Mouse (Mus musculus) left cerebral cortex, adult 11 months (tissue): ENCODE results near the gene Jagn1.

Source experiments
- DNase-seq: peaks from one replicate; pipeline ENCODE4 v3.0.0; 2022; ENCODE audit warnings: low spot score

Gene Jagn1

DNA sequence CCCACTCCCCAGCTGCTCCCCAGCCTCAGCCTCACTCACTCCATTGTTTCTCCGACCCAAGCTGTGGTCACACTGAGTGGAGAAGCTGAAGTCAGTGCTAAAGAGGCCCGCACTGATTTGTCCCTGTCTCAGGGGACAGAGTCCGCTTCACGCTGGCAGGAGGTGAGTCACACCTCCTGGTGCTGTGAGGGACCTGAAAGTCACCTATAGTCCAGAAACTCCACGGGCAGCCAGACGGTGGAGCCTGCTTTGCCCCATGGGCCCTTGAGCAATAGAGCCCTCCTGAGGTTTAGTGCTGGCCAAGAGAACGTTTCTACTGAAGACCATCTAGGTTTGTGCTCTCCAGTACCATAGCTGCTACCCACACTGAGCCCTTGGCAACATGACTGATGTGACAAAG lies 7.7 kb upstream of the Jagn1 start:
- DNase-seq = no peak

DNA sequence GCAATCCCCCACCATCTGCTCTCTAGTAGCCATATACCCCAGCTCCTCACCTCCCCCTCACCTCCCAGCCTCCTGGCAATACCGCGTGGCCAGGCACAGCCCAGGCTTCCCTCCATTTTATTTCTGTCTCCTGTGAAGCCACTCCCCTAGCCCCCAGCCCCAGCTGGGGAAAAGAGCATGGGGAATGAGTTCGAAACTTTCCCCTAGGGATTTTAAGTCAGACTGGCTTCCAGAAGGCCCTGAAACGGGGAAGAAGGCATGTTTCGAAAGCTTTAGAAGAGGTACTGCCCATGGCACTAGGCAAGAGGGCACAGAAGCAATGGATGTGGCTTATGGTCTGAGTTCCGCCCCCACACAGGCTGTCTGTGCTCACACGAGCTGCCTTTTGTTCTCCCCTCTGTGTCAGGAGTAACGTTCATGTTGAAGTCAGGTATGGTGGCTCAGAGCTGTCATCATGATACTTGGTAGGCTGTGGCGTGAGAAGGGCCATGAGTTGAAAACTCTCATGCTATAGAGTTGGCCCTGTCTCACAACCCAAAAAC lies 6.6 kb upstream of the Jagn1 start, which contains the start of gene Cidec:
Gene Cidec (minus strand): TSS at position 97 of the 542 bp plus-strand sequence.
- DNase-seq = no peak

DNA sequence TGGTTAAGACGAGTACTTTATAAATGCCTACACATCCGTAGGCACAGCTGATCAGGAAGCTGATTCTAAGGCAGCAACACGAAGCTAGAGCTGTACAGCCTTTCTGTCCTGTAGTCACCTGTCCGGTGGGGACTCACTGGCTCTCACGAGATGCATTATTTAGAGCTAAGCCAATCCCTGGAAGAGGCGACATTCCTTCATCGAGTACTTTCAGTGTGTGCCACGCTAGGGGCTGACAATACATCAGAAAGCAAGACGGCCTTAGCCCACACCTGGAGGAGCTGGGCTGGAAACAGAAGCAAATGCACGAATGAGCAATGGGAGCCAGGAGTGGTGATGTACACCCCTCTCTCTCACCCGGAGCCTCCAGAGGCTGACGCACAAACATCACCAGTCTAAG lies 5.2 kb upstream of the Jagn1 start:
- DNase-seq = no peak

DNA sequence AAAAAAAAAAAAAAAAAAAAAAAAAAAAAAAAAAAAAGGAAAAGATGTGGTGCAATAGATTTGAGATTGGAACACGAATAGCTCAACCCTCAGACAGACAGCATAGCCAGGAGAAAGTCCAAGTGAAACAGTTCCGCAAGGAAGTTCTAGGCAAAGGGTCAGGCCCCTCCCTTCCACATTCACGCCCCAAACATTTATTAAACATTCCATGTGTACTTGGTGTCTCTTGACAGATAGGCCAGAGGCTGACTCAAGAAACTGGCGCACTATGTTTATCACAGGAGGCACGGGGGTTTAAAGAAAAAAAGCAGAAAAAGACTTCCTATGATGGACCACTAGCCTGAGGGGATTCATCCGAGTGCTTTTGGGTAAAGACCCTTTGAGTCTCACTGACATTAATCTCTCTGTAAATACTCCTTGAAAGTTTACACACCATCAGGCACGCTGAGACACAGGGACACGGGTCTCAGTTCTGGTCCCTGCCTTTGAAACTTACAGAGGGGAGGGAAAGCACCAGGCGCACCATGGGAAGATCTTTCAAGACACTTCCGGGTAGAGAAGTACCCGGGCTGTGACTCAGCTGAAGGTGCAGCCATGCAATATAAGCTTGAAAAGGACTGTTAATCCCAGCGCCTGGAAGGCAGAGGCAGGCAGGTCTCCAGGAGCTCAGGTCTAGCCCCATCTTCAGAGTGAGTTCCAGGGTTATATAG lies 3.5 kb upstream of the Jagn1 start:
- no peak for DNase-seq

DNA sequence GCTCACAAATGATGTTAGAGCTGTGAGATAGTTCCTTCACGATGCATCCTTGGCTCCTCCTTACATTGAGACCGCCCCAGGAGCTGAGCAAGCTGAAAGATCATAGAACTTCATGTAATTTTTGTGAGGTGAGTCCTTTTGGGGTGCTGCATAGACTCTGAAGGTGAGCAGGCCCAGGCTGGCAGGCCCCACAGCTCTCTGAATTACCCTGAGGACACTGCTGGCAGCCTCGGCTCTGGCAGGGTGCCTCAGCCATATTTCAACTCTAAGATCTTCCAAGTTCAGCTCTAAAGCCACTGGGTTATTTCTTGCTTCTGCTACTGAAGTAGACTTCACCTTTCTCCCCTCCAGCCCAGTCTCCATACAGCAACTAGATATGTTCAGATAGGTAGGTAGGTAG lies 1.7 kb upstream of the Jagn1 start:
- no peak for DNase-seq

DNA sequence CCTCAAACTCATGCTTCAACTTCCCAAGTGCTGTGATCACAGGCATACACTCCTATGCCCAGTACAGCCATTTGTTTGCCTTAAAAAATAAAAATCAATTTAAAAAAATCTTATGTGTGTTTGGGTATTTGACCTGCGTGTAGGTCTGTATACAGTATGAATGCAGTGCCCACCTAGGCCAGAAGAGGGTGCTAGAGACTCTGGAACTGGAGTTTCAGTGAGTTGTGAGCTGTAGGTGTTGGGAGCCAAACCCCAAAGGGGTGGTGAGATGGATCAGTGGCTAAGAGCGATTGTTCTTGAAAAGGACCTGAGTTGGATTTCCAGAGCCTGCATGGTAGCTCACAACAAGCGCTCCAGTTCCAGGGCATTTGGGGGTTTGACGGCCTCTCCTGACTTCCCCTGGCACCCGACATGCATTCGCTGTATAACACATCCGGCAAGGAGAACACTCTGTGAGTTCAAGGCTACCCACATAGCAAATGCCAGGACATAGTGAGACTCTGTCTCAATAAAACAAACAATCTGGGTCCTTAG lies 1.2 kb upstream of the Jagn1 start:
- DNase-seq = no peak

DNA sequence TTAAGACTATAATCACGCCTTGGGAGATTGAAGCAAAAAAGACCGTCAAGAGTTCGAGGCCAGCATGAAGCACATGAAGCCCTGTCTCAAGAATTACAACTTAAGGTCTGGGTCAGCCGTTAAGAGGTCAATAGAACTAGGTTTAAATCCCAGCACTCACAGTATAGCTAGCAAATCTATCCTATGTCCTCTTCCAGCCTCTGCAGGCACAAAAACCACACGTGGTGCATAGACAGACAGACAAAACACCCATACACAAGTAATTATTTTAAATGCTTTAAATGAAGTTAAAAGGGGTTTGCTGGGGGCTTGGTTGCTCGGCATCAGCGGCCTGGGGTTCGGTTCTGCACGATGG lies 305 bp upstream of the Jagn1 start:
- DNase-seq = no peak

DNA sequence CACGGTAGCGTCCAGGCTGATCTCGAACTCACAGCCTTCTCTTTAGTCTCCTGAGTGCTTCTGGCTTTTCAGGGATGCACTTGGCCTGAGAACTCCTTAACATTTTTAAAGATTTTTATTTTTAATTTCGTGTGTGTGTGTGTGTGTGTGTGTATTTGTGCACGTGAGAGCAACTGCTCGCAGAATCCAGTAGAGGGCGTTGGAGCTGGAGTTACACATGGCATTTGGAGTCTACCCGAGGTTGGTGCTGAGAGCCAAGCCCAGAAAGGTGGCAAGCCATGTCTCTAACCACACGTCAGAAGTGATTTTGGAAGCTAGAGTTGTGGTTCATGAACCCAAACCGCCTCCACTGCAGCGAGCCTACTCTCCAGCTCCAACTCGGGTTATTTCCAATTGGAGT lies 722 bp downstream of the Jagn1 start:
- DNase-seq = no peak

DNA sequence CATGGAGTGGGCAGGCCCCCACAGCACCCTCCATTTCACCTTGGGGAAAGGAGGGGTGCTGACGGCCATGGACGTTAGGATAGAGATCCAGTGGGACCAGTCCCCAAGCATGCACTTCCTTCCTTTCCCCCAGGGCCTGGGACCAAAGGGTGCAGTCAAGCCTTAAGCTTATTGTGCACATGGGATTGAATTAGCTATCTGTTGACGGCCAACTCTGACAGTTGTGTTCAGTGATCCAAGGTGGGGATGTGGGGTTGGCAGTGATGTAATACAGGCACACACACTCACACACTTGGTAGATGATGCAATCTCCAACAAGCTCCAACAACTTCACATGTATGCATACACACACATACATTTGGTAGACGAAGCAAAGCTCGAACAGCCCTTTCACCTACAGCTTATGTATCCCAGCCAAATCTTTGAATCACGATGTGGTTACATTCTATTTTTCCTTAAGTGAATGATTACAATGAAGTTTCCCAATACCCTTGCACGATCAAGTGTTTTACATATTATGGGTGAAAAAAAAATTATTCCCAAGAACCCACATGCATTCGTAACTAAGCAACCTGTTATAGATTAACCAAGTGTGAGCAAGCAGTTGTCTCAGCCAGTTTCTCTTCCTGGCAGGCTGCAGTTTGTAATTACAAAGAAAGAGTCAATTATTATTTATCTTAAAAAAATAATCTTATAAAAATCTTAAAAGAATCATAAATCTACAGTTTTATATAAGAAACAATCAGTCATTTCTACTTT lies 2.0 kb downstream of the Jagn1 start:
- no peak for DNase-seq

DNA sequence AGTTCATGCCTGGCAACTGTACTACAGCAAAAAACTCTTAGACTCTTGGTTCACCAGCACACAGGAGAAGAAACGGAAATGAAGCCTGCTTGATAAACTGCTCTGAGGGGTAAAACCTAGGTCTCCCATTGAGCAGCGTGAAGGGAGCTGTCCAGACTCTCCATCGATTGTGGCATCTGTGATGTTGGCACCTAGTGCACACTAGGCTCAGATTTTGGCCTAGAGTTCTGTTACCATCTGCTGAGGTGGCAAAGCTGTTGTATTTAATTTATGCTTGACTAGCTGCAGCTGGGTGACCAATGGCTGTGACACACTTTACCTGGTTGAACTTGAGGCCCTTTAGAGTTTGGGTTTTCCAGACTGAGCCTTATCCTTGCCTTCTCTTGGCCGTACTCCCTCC lies 5.3 kb downstream of the Jagn1 start:
- no peak for DNase-seq

DNA sequence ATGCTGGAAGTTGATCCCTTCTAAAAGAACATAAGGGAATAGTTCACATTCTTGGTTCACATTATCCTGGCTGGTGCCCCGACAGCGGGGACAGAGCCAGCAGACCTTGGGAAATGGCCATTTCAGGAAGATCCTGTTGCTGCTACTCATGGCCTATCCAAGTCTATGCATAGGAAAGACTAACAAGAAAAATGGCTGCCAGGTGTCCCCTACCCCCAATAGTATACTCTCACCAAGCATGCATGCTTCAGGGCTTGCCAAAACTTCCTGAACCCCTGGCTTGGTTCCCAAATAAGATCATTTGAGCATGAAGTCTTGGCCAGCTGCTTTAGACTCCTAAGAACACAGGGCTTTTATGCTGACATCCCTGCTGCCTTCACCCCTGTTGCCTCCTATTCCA lies 9.5 kb downstream of the Jagn1 start:
- no peak for DNase-seq

DNA sequence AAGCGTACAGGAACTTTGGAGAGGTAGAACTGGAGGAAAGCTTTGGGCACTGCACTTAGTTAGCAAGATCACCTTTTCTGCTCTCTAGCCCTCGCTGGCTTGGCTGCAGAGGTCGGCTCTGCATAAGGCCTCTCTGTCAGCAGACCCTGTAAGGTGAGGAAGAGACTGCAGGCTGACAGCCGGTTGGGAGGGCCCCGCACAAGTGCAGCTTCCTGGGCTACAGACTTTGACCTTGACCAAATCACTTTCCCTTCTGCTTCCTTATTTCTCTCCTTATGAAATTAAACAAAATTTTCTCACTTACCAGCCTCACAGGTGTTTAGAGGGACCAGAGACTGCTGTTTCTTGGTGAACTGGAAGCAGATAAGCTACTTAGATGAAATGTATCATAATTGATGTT lies 12.6 kb downstream of the Jagn1 start:
- no peak for DNase-seq

DNA sequence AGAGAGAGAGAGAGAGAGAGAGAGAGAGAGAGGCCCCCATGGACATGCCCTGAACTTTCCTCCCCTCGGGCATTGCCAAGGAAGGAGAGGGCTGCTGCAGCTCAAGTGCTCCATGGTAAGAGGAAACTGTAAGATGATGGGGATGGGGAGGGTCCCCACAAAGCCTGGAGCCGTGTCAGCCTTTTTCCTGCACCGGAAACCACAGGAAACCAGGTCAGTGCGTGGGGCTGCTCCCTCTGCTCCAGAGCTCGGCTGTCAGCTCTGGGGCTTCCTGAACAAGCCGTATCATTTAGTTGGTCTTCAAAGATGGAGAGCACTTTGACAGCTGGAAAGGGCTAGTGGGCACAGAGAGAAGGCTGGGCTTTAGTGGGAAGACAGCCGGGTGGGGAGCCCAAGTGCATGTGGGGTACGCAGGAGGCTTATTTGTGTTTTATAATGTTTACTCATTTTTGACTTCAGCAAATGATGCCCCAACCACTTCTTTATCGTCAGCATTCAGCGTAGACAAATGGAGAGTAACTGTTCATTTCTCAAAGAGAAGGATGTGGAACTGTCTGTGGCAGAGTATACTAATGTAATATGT lies 15.7 kb downstream of the Jagn1 start, which contains the start of gene Il17re:
Gene Il17re (plus strand): TSS at position 533 of the 583 bp plus-strand sequence.
- no peak for DNase-seq

DNA sequence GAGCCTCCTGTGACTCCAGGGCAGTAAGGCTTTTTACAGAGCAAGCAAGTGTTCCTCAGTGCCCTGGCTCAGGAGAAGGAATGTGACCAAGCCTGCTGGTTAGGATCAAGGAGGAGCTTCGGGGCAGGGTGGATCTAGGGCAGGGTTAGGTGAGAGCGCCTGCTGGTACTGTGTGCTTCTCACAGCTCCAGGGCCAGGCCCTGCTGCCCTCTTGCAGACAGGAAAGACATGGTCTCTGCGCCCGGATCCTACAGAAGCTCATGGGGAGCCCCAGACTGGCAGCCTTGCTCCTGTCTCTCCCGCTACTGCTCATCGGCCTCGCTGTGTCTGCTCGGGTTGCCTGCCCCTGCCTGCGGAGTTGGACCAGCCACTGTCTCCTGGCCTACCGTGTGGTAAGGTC lies 16.3 kb downstream of the Jagn1 start:
- DNase-seq = no peak

DNA sequence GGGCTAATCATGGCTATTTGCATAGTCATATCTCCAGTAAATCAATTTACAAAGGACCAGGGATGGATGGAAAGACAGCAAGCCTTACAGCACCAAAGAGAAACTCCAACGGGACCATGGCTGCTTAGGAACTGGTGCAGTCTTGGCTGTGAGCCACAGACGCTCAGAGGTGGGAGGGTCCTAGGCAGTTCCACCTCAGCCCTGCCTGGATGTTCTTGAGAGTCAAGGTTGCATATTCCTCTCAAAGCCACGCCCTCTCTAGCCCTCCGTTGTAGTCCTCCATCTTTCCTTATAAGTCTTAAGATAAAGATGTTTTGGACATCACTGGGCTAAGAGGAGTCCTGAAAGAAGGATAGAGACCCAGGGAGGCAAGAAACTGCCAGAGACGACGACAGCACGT lies 21.7 kb downstream of the Jagn1 start:
- DNase-seq = no peak

DNA sequence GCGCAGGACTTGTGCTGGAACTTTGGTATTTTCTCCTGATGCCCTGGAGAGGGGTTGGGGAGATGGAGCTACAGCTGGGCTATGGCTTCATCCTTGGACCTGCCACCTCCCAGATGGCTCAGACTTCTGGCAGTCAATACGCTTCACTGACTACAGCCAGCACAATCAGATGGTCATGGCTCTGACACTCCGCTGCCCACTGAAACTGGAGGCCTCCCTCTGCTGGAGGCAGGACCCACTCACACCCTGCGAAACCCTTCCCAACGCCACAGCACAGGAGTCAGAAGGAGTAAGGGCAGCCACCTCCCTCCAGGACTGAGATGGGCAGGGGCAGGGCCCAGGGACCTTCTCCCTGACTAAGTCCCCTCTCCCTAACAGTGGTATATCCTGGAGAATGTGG lies 23.2 kb downstream of the Jagn1 start:
- no peak for DNase-seq

DNA sequence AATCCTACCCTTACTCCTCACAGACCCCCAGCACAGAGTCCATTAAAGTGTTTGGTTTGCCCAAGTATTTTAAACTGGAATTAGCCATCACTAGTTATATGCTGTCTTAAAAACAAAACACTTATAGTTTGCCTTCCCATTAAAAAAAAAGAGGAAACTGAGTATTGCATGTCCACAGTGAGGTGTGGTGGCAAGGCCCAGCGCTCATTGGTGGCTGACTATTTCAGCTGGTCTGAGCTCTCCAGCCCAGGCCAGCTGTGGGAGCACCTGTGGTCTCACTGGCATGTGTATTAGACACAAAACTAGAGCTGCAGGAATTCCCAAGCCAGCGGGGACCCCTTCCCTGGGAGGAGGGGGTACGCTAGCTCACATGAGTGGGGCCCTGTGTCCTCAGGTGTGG lies 26.1 kb downstream of the Jagn1 start:
- DNase-seq = no peak

DNA sequence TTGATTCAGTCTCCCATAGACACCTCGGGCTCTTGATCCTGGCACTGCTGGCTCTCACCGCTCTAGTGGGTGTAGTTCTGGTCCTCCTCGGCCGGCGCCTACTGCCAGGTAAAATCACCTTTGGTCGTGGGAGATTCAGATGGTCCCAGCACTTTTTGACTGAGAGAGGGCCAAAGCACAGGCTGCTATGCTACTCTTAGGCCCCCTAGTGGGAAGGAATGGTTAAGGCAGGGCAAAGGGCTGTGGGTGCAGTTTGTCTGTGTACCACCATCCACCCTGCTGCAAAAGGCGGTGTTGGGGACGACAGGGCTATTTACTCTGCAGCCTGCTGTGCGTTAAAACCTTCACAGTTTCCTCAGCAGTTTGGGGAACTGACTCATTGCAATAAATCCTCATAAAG lies 26.7 kb downstream of the Jagn1 start:
- no peak for DNase-seq

DNA sequence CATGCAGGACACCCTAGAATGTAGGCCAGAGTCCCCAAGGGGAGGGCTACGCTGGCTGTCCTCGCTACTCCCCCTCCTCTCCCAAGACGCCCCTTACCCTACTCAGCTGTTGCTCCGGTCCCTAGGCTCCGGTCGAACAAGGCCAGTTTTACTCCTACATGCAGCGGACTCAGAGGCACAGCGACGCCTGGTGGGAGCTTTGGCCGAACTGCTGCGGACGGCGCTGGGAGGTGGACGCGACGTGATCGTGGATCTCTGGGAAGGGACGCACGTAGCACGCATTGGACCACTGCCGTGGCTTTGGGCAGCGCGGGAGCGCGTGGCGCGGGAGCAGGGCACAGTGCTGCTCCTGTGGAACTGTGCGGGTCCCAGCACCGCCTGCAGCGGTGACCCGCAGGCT lies 27.1 kb downstream of the Jagn1 start:
- DNase-seq = no peak

DNA sequence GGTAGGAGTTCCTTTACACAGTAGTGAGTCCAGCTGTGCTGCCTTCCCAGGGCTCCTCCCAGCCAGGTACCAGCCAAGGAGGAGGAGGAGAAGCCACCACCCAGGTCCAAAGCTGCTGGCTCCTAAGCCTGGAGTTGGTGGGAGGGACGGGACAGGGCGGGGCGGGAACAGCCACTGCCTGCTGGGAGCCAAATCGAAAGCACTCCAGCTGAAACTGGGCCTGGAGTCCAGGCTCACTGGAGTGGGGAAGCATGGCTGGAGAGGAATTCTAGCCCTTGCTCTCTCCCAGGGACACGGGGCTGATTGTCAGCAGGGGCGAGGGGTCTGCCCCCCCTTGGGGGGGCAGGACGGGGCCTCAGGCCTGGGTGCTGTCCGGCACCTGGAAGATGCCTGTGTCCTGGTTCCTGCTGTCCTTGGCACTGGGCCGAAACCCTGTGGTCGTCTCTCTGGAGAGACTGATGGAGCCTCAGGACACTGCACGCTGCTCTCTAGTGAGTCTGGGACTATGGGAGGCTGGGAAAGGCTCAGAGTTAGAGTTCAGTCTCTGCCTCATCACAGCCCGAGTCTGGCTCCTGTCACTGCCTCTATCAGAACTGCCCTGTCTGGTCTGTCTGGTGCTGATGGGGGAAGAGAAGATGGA lies 29.0 kb downstream of the Jagn1 start, which contains the start of gene Il17rc:
Gene Il17rc (plus strand): TSS at position 131 of the 640 bp plus-strand sequence.
- DNase-seq = no peak

DNA sequence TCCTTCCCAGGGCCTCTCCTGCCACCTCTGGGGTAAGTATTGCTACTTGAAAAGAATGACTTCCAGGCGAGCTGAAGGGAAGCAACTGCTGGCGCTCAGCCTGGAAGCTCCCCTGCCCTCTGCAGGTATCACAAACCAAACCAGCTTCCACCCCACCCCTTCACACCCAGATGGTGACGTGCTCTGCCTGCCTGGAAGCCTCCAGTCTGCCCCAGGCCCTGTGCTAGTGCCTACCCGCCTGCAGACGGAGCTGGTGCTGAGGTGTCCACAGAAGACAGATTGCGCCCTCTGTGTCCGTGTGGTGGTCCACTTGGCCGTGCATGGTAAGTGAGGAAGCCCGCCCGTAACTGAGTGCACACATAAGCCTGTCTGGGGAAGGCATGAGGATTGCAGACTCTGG lies 29.7 kb downstream of the Jagn1 start:
- no peak for DNase-seq

DNA sequence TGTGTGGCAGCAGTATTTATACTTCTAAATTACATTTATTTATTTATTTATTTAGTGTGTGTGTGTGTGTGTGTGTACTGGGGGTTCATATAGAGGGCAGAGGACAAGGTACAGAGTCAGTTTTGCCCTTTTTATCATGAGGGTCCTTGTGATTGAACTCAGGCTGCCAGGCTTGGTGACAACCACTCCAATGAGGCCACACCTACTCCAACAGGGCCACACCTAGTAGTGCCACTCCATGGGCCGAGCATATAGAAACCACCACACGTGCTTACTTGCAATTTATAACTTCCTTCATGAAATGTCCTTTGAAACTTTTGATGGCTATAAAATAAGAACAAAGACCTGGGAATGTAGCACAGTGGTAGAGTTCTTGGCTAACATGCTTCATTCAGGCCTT lies 30.9 kb downstream of the Jagn1 start:
- DNase-seq = no peak
